Mouse (Mus musculus): ENCODE results near the gene Kbtbd13. TPM values are rescaled to one million over a fixed set of nuclear protein-coding genes. Genes with fewer than 3 reads are reported as not detected.

Kbtbd13 gene
- polyA plus RNA-seq, 1 experiment from 2014 or later = 0.49 TPM

DNA sequence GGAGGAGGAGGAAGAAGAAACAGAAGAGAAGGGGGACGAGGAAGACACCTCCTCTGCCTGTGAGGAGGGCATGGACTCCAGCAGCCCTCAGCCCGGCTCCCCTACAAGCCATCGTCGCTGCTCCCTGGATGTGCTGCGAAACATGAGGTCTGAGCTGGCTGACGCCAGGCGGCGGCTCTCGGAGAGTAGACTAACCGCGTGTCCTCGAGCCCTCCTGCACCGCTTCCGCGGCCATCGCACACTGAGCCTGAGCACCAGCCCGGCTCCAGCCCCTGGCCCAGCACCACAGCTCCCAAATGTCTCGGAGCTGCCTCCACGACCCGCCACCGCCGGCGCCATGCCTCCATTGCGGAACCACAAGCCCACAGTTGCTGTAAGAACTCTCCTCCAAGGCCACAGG lies 19.7 kb downstream of the Kbtbd13 start:
- no peak for DNase-seq (ENCODE audit: low spot score)
- TF ChIP-seq EP300 (optimal IDR thresholded peaks at IDR 0.05) = no peak
- Histone ChIP-seq H3K27me3 (ENCODE audit: control insufficient read depth, insufficient read depth, low read length) (no peaks in the 10 kb centered on the region), H3K4me3 (ENCODE audit: low read depth, low read length) (no peak overlapping the region), H3K9ac (ENCODE audit: low read length) (no peak overlapping the region), H3K4me1 (replicated peaks; ENCODE audit: control insufficient read depth, insufficient read depth) (no peaks in the 10 kb centered on the region), H3K36me3 (ENCODE audit: control insufficient read depth, insufficient read depth, low read length) (no peaks in the 10 kb centered on the region), H3K27ac (replicated peaks) (no peak overlapping the region), H3K9me3 (ENCODE audit: control insufficient read depth, low read length) (no peaks in the 10 kb centered on the region), H3K4me2 (replicated peaks; ENCODE audit: low read depth) (no peak overlapping the region)
- 74% methylated on average over 24 of the region's 24 CpGs for WGBS
- ATAC-seq (ENCODE audit: low FRiP score, low TSS enrichment) = no peak

DNA sequence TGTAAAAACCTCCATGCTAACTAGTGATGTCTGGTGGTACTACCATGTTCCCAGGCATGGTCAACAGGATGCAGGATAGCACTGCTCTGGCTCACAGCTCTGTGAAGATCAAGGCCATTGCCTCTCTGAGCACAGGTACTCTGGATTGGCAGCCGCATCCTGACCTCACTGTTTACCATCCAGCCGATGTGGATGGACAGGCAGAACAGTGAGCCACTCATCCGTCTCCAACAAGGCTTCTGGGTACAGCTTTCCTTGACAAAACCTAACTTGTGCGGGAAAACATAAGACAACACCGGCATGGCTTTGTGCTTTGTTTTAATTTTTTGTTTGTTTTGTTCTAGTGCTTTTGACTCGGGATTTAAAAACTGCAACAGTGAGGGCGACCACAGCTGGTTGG lies 25.7 kb downstream of the Kbtbd13 start:
- 81% methylated on average over 7 of the region's 7 CpGs for WGBS
- no peaks in the 10 kb centered on the region for H3K9me3 ChIP-seq (ENCODE audit: control insufficient read depth, low read length)
- H3K9ac ChIP-seq (ENCODE audit: low read length) = no peak overlapping the region
- ATAC-seq (ENCODE audit: low FRiP score, low TSS enrichment) = no peak
- no peaks in the 10 kb centered on the region for H3K4me1 ChIP-seq (replicated peaks; ENCODE audit: control insufficient read depth, insufficient read depth)
- no peaks in the 10 kb centered on the region; the same call in 1 of the 2 replicates for H3K36me3 ChIP-seq (ENCODE audit: control insufficient read depth, insufficient read depth, low read length)
- no peak overlapping the region for H3K4me2 ChIP-seq (replicated peaks; ENCODE audit: low read depth)
- H3K27ac ChIP-seq (replicated peaks) = no peak overlapping the region
- no peaks in the 10 kb centered on the region for H3K27me3 ChIP-seq (ENCODE audit: control insufficient read depth, insufficient read depth, low read length)
- TF ChIP-seq EP300 (optimal IDR thresholded peaks at IDR 0.05) (no peak), CTCF (IDR thresholded peaks at IDR 0.05; ENCODE audit: low read depth) (no peak)
- DNase-seq (ENCODE audit: low spot score) = no peak
- H3K4me3 ChIP-seq (ENCODE audit: low read depth, low read length) = no peak overlapping the region

DNA sequence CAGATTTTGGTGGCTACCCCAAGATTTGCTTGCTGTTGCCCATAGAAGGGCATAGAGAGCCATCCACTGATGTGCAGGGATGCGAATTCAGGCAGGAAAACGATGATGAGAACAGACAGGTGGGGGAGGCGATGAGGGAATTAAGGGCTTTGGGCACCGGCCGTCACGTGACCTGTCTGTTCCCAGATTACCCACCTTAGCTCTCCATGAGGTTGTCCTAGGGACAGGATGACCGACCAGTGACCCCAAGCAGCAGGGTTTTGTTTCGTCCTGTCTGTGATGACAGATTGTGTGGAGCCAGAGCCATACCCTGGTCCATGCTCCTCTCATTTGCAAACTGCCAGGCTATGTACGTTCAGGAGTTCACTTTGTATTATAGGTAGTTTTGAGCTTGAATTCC lies 27.8 kb downstream of the Kbtbd13 start:
- Histone ChIP-seq H3K27me3 (ENCODE audit: control insufficient read depth, insufficient read depth, low read length) (no peaks in the 10 kb centered on the region), H3K9ac (ENCODE audit: low read length) (no peak overlapping the region), H3K27ac (replicated peaks) (no peak overlapping the region), H3K9me3 (ENCODE audit: control insufficient read depth, low read length) (no peaks in the 10 kb centered on the region), H3K4me2 (replicated peaks; ENCODE audit: low read depth) (no peak overlapping the region), H3K36me3 (ENCODE audit: control insufficient read depth, insufficient read depth, low read length) (peaks cover 14% of the 10 kb centered on the region), H3K4me1 (replicated peaks; ENCODE audit: control insufficient read depth, insufficient read depth) (no peaks in the 10 kb centered on the region), H3K4me3 (ENCODE audit: low read depth, low read length) (no peak overlapping the region)
- TF ChIP-seq CTCF (IDR thresholded peaks at IDR 0.05; ENCODE audit: low read depth) = no peak
- no peak for TF ChIP-seq EP300 (optimal IDR thresholded peaks at IDR 0.05)
- no peak for ATAC-seq (ENCODE audit: low FRiP score, low TSS enrichment)
- no peak for DNase-seq (ENCODE audit: low spot score)
- WGBS = 32% methylated on average over 9 of the region's 9 CpGs

DNA sequence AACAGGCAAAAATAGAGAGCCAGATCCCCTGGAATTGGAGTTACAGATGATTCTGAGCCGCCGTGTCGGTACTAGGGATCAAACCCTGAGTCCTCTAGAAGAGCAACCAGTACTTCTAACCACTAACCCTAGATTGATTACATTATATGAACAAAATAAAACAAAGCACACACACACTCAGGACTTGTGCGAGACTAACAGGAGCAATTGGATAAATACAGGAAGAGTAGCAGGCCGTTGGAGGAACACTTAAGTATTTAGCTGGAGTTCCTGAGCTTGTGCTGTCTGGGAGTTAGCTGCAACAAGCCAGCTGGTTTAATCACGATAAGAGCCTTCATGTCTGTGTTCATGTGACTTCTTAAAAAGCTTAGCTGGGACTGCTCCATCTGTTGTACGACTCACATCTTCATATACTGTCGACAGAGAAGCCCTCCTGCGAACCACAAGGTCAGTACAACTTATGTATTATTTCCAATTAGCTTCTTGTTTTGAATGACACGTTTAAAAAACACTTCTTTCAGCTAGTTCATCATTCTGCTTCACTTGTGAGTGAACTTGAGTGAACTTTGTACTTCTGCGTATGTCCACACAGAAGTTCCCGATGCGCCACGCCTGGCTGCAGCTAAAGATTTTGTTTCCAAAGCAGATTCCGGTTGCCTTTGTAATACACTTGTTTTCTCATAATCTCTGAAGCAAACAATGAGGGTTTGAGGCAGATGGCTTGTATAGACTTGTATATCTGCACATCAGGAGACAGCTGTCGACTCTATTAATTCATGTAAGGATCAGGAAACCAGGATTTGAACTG lies 30.6 kb downstream of the Kbtbd13 start, which contains the start of gene Ubap1l:
Gene Ubap1l, plus strand, starts transcription at position 401 of the 808 bp plus-strand sequence.
- DNase-seq (ENCODE audit: low spot score) = no peak
- 59% methylated on average over 16 of the region's 16 CpGs for WGBS
- ATAC-seq (ENCODE audit: low FRiP score, low TSS enrichment) = no peak

DNA sequence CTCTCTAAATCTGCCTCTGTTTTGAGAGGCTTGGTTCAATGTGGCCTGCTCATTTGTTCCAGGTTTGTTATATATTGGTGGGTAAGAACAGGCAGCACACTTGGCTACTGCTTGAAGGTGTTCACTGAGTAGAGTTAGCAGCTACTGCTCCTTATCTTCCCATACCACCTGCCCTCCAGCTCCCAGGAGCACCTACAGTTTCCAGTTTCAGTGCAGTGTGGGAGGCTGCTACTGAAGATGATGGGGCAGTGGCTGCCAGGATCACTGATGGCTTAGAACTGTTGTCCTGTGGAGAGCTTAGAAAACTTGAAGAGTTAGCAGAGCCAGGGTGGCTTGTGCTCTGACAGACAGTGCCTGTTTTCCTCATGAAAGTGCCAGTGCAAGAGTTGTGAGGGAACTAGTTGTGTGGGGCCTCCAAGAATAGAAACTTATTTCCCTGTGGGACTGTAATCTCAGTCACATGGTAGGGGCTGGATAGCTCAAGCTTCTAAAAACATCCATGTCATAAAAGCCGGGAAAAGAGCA lies 32.4 kb downstream of the Kbtbd13 start:
- Histone ChIP-seq H3K27ac (replicated peaks) (no peak overlapping the region), H3K9ac (ENCODE audit: low read length) (no peak overlapping the region), H3K4me3 (ENCODE audit: low read depth, low read length) (no peak overlapping the region), H3K9me3 (ENCODE audit: control insufficient read depth, low read length) (no peaks in the 10 kb centered on the region), H3K36me3 (ENCODE audit: control insufficient read depth, insufficient read depth, low read length) (peaks cover 26% of the 10 kb centered on the region), H3K27me3 (ENCODE audit: control insufficient read depth, insufficient read depth, low read length) (no peaks in the 10 kb centered on the region), H3K4me1 (replicated peaks; ENCODE audit: control insufficient read depth, insufficient read depth) (no peaks in the 10 kb centered on the region), H3K4me2 (replicated peaks; ENCODE audit: low read depth) (no peak overlapping the region)
- 72% methylated on average over 1 of the region's 1 CpGs for WGBS
- DNase-seq (ENCODE audit: low spot score) = no peak
- TF ChIP-seq EP300 (optimal IDR thresholded peaks at IDR 0.05) (no peak), CTCF (IDR thresholded peaks at IDR 0.05; ENCODE audit: low read depth) (no peak)
- no peak for ATAC-seq (ENCODE audit: low FRiP score, low TSS enrichment)

More for the DNA sequence above, 30.6 kb downstream of the Kbtbd13 start, which contains the start of gene Ubap1l:
- H3K9ac ChIP-seq (ENCODE audit: low read length) = no peak within 1 kb of the TSS
- H3K4me2 ChIP-seq (replicated peaks; ENCODE audit: low read depth) = no peak within 1 kb of the TSS
- no peak for TF ChIP-seq CTCF (IDR thresholded peaks at IDR 0.05; ENCODE audit: low read depth)
- TF ChIP-seq EP300 (optimal IDR thresholded peaks at IDR 0.05) = no peak
- H3K27me3 ChIP-seq (ENCODE audit: control insufficient read depth, insufficient read depth, low read length) = no peaks in the 10 kb centered on the region
- H3K4me3 ChIP-seq (ENCODE audit: low read depth, low read length) = no peak within 1 kb of the TSS
- H3K36me3 ChIP-seq (ENCODE audit: control insufficient read depth, insufficient read depth, low read length) = peaks cover 23% of the 10 kb centered on the region
- no peaks in the 10 kb centered on the region for H3K4me1 ChIP-seq (replicated peaks; ENCODE audit: control insufficient read depth, insufficient read depth)
- no peak within 1 kb of the TSS for H3K27ac ChIP-seq (replicated peaks)
- H3K9me3 ChIP-seq (ENCODE audit: control insufficient read depth, low read length) = no peaks in the 10 kb centered on the region

DNA sequence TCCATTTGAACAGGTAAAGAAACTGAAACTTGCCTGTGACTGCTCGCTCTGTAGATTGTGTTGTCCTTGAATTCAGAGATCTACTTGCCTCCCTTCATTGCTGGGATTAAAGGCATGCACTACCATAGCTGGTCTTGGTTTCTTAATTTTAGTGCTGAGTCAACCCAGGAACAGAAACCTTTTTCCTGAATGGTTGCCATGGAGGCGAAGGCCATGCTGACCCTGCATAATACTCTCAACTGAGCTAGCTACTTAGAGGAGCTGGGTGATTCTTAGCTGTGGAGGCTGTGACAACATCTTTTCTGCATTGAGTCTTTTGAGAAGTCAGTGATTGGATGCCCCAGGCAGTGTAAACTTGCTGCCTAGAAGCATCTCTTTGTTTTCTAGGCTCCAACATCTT lies 34.5 kb downstream of the Kbtbd13 start:
- Histone ChIP-seq H3K4me3 (ENCODE audit: low read depth, low read length) (no peak overlapping the region), H3K9ac (ENCODE audit: low read length) (no peak overlapping the region), H3K9me3 (ENCODE audit: control insufficient read depth, low read length) (no peaks in the 10 kb centered on the region), H3K36me3 (ENCODE audit: control insufficient read depth, insufficient read depth, low read length) (peaks cover 26% of the 10 kb centered on the region), H3K4me2 (replicated peaks; ENCODE audit: low read depth) (no peak overlapping the region), H3K27ac (replicated peaks) (no peak overlapping the region), H3K4me1 (replicated peaks; ENCODE audit: control insufficient read depth, insufficient read depth) (no peaks in the 10 kb centered on the region), H3K27me3 (ENCODE audit: control insufficient read depth, insufficient read depth, low read length) (no peaks in the 10 kb centered on the region)
- ATAC-seq (ENCODE audit: low FRiP score, low TSS enrichment) (no peak), DNase-seq (ENCODE audit: low spot score) (no peak)
- TF ChIP-seq EP300 (optimal IDR thresholded peaks at IDR 0.05) (no peak), CTCF (IDR thresholded peaks at IDR 0.05; ENCODE audit: low read depth) (no peak)
- 98% methylated on average over 2 of the region's 2 CpGs for WGBS
